Mouse (Mus musculus) retina, embryonic 14.5 days (tissue): Measurements from ENCODE around the gene Rab8b.
"Not testable (repeated sequence)": the region's sequence is repeated elsewhere in the genome, so short reads cannot be mapped to it uniquely, and the experiment has no call there.

Source experiments
- DNase-seq: peaks from one replicate; pipeline ENCODE4 v3.0.0-alpha.2; 2015; ENCODE audit warnings: low spot score

Gene Rab8b

DNA sequence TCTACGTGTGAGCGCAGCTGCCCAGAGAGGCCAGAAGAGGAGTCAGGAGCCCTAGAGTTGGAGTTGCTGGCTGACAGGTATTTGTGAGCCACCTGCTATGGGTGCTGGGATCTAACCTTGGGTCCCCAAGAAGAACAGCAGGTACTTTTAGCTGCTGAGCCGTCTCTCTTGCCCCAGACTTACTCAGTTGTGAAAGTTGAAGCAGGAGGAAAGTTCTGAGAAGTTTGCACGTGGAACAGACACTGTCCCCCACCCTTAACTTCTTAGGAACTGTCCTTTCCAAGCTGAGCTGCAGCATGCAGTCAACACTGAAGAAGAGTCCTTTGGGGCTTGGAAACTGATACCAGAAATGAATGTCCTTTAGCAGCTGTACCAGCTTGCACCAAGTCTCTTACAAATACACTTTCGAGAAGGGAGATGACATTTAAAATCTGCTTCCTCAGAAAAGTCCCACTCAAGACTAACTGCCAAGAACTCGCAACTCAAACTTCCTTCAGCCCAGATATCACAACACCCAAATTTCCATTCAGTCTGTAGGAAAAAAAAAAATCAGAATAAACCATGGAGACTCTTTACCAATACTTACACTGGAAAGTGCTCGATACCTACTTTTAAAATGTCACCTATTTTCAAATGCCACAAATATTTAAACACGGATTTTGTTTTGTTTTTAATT is 2.1 kb downstream of the Rab8b start:
- no peak for DNase-seq

DNA sequence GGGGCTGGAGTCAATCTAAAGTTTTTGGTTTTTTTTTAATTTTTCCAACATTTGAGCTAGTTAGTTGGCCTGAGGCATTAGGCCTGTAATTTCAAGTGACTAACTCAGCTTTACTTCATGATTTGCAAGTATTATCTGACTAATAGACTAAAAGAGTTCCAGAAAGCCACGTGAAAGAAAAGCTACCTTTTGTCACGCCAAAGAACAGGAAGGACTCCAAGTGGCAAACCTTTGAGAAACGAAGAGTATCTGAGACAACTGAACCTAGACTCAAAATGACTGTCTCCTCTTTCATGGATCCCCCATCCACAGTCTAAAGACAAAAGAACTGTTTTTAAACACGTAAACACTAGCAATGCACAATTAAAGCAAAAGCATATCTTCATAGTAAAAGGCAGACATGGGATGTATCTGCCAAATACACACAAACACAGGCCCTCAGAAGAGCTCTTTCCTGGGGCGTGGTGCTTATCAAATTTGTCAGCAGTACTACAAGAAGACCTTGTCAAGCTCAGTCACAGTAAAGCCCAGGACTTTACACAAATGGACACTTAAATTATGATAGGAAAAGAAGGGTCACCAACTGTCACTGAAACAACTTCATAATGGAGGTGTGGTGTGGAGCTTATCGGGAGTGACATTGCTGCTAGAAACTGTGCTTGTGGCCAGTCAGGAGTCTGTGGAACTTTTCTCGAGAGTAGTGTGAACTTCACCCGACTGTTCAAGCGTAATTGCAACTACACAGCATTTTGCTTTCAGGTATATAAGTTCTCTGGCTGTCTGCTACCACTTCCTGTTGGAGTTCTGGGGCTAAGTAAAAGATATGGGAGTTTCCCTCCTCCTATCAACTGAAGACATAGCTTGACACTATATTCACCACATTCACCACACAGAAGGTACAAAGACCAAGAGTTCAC is 3.4 kb downstream of the Rab8b start:
- DNase-seq: no peak

DNA sequence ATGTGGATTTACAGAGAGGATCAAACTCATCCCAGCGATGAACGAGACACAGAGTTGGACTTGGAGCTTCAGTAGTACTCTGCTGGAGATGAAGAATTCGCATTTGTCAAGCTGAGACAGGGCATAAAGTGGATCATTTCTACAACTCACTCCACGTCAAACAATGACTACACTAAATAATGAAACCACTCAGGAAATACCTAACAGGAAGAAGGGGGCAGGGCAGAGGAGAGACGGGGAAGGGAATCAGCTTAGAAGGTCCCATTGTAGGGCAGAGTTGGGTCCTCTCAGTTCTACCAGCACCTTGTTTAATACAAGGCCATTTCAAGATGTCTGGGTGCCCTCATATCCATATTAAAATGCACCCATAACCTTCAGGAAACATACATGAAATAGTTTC is 4.1 kb downstream of the Rab8b start:
- DNase-seq: no peak

DNA sequence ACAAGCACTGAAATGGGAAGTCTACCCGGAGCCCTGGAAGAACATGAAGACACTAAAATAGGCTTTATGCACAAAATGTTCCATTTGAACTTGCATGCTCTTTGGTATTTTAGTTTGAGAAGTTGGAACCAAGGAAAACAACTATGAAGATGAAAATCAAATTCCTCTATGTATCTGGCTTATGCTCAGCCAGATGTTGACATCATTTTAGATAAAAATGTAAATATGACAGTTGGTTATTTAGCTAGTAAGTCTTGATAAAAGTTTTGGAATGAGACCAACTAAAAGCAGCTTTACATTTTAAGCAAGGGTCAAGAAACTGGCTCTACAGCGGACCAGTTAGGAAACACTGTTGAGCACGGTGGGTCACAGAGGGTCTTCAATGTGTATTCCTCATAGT is 4.9 kb downstream of the Rab8b start:
- no peak for DNase-seq

DNA sequence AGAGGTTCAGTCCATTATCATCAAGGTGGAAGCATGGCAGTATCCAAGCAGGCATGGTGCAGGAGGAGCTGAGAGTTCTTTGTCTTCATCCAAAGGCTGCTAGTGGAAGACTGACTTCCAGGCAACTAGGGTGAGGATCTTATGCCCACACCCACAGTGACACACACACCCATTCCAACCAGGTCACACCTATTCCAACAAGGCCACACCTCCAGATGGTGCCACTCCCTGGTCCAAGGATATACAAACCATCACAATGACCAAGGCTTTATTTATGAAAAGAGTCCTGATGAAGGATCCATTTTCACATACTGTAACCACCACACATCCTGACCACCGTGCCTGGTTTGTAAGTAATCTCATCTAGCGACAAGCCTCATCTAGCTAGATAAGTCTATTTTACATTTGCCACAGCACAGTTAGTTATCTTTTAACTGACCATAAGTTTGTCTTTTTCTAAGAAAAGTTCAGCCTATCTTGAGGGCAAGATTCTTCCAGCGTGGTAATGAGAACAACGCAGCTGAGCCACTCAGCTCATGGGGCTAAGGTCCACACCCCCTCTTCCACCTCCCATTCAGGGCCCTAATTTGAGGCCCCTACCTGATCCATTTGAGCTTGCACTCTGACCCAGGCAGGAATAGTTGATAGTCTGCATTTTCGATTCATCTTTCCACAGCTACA is 6.1 kb downstream of the Rab8b start:
- DNase-seq: not testable (repeated sequence)

DNA sequence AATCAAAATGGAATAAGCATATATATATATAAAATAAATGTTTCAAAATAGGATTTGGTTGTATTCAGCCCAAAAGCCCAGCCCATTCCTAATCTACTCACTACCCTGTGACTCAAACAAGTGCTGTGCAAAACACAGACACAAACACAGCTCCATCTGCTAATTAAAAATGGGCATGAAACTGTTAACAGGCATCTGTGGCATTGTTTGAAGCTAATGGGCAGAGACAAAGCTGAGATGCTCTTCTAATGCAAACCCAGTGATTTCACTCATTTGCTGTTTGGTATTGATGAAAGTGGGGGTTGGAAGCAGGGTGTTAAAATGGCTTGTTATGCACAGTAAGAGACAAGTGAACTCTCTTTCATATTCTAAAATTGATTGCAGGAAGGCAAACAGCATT is 7.2 kb downstream of the Rab8b start:
- DNase-seq: no peak

DNA sequence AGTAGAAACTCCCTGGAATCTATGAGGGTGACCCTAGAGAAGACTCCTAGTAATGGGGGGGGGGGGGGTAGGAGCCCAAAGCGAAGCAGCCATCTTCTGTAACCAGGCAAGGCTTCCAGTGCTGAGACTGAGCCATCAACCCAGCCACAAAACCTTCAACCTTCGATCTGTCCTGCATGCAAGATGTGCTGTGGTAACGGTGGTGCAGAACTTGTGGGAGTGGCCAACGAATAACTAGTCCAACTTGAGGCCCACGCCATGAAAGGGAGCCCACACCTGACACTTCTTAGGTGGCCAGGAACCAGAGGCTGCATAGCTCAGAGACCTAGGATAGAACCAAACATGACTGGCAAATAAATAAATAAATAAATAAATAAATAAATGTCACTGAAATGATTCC is 8.8 kb downstream of the Rab8b start:
- DNase-seq: no peak

DNA sequence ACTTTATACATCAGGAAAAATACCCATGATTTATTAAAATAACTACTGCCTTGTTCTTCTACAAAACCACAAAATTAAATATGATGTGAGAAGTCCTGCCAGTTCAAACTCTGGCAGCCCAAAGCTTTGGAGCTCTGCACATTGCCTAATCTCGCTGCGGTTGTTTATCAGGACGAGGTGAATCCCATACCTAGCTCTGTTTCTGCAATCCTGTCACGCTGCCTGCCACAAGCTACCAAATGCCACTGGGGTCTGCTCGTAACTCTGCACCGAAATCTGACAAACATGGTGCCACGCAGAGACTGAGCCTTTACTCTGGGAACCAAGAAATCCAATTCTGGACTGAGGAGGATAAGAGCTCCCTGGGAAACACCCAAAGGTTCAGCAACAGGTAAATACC is 9.6 kb downstream of the Rab8b start:
- no peak for DNase-seq

DNA sequence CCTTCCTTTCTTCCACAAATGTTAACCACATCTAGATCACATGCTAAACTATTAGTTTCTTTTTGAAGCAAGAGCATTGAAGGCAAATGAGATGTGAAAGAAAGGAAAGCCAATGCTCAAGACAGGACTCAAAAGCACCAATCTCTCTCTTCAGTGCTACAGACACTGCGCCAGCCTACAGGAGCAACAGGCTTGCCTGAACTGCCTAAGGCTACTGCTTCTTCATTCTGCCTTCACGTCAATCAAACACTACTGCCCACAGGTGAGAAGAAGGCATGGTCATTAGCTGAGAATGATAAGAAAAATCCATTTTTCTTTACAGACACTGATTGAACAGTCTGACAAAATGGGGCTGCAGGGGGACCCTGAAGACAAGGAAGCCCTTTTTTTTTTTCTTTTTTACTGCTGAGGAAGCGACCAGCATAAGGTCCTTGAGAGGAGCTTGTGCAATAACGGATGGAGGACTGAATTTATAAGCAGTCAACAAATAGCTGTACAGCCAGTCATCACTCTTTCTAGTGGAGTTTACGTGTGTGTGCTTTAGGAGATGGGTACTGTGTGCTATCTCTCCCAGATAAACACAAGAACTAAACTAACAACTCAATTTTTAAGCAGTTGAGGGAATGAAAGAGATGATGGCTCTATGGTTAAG is 11.6 kb downstream of the Rab8b start:
- no peak for DNase-seq

DNA sequence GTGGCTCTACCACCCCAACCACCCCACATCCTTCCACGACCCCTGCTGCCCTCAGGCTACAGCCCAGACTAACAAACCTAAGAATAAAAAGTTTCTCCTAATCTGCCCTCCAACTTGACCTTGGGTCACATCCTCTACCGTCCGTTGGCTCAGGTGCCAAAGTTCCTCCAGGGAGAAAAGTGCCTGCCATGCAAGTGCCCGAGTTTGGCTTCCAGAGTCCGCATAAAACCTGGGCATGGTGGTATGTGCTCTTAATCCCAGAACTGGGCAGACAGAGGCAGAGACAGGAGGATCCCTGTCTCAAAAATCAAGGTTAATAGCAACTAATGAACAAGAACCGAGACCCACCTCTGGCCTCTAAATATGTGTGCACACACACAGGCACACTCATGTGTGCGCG is 12.4 kb downstream of the Rab8b start:
- no peak for DNase-seq

DNA sequence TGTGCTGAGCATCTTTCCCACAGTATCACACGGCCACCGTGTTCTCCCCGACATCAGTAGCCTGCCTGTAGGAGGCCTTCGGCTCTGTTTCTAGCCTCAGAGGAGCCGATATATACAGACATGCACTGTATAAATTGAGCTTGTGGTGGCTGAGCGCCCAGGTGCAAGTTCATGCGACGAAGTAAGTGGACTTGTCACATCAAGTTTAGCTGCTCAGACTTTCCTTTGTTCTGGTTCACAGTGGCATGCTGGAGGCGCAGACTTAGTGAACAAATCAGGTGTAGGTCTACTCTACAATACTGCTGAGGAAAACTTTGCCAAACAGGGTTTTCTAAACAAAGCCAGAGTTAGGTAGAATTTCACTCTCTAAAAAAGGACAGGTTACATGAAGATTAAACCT is 13.5 kb downstream of the Rab8b start:
- peak; percentile 35 for DNase-seq

DNA sequence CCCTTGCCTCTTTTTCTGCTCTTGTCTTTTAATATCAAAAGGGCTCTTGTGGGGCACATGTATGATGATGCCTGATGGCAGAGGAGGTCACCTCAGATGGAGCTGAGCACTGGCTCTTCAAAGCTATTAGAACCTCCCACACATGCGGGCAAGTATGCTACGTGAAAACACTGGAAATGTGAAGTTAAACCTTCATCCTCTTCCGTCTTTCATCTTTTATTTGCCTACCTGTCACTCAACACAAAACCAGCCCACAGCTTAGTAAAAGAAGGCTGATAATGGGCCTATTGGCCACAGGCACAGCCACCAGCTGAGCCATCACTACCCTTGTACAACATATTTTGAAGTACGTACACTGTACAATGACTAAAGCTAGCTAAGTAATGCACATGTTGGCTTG is 20.0 kb downstream of the Rab8b start:
- no peak for DNase-seq

DNA sequence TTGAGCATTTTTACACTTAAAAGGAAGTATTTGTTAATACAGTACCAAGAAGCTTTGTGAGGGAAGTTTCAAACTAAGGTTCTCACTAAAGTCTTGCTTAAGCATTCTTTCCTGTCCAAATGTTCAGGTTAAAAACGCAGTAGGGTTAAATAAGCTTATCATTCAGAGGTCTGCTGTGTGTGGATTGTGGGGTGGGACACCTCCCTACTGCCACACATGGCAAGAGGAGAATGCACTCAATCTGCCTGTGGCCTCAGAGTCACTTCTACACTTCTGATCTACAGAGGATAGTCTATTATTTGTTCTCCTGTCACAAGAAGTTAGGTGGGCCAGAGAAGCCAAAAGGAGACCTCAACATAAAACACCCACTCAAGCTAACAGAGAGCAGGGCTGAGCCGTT is 20.4 kb downstream of the Rab8b start:
- no peak for DNase-seq

DNA sequence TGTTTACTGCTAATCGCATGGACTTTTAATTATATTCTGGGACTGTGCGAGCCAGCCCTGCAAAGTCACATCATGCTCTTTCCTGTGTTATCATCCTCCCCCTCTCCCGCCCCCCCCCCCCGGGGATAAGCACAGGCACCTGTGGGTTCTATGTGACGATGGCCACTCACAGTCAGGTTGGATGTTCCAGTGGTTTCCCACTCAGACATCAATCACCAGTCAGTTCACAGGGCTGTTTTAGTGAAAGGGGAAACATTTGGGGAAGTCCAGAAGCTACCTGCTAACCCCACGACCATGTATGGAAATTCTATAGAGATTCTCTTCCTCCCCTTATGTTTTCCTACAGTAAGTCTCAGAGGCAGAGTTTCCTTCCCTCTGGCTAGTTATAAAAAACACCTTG is 21.6 kb downstream of the Rab8b start:
- no peak for DNase-seq

DNA sequence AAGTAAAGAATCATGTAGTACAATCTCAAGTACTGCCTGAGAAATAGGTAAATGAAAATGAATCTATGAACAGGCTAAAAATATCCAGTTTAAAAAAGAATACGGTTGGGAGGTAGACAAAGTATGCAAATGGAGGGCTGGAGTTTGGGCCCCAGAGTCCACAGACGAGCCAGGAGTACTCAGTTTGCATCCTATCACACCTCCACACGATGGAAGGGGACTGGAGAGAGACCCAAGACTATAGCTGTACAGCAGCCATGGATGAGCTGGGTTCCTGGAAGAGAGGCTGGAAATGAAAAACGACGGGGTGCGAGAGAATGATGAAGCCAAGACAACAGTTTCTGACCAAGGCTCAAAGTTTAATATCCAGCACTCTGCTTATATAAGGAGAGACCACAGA is 22.5 kb downstream of the Rab8b start:
- no peak for DNase-seq

DNA sequence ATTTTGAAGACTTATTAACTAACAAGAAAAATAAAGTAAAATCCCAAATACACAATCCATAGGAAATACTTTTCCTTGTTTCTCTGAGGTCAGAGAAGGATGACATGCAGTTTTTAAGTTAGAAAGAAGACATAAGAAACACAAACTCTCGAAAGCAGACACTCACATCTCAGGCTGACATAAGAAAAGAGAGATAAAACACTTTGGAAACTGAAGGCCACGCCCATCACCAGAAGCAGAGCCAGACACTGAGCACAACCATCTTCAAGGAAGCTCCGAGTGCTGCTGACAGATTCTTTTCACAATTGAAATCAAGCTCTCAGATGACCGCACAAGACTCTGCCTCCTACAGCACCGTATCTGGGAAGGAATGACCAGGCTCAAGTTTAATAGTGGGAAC is 23.5 kb downstream of the Rab8b start:
- no peak for DNase-seq

DNA sequence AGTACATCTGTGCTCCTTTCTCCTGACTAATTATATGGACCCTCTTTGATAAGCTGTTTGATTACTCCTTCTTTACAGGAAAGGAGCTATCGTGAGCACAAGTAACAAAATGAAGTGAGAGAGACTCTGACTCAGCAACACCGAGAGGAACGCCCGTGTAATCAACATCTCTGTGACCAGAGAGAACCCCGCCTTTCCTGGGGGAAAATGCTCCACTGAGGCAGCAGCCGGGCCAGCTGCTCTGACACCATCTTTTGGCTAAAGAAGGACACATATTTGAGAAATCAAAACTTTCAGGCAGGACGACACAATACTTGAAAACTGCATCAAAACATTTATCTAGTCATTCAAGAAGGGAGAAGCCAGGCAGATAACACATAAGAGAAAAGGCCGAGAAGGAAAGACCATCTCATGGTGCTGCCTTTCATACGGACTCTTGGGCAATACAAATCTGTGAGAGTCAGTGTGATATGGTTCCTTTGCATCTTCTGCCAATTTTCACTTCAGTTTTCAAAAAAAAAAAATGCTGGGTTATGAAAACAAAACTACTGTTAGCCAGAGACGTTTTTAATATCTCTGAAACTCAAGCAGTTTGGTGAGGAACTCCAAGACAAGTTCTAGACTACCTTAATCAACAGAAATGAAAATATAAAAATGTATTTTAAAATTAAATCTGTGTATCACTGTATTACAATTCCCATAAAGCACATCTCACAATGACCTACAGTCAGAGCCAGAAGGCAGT is 24.3 kb downstream of the Rab8b start:
- no peak for DNase-seq

DNA sequence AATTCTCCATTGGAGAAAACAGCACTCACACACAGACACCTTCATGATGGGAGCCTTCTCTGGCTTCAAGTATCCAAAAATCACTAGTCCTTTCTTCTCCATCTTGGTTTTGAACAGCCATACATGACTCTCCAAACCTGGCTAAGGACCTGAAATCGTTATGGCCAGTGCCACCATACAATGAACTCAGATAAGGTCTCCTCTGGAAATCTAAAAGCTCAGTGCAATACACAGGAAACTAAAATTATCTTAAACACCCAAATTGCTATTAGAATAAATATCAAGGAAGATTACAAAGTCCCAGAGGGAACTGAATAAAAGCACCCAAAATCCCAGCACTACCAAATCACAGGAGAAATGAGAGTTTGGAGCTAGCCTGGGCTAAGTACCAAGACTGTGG is 25.1 kb downstream of the Rab8b start:
- no peak for DNase-seq

DNA sequence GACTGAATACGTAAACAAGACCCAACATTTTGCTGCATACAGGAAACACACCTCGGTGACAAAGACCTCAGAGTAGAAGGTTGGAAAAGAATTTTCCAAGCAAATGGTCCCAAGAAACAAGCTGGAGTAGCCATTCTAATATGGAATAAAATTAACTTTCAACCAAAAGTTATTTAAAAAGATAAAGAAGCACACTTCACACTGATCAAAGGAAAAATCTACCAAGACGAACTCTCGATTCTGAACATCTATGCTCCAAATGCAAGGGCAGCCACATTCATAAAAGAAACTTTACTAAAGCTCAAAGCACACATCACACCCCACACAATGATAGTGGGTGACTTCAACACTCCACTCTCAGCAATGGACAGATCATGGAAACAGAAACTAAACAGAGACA is 27.0 kb downstream of the Rab8b start:
- DNase-seq: not testable (repeated sequence)

DNA sequence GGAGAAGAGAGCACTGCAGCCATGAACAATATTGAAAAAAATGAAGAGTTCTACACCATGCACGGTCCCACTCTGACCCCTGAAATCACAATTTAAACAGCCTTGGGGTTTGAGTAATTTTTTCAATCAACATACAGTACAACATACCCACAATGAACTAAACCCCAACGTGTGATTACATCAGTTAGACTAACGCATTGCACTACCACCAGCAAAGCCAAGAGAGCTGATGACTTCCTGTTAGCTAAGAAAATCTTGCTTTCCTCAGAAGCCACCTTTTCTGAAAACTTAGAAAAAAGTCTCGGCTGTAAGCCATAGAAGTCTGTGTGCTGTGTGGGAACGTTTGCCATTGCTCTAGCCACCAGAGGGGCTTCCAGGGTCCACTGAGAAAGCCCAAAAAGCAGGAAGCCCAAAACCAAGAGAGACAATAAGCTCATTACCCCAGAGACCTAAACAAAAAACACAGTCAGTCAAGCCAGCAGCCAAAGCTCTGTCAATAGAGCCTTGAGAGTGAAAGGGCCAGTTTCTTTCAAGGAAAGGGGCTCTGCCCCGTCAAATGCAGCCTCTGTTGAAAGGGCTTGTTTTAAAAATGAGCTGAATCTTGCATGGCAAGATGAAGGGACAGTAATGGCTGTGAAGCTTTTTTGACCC is 31.4 kb downstream of the Rab8b start:
- no peak for DNase-seq

DNA sequence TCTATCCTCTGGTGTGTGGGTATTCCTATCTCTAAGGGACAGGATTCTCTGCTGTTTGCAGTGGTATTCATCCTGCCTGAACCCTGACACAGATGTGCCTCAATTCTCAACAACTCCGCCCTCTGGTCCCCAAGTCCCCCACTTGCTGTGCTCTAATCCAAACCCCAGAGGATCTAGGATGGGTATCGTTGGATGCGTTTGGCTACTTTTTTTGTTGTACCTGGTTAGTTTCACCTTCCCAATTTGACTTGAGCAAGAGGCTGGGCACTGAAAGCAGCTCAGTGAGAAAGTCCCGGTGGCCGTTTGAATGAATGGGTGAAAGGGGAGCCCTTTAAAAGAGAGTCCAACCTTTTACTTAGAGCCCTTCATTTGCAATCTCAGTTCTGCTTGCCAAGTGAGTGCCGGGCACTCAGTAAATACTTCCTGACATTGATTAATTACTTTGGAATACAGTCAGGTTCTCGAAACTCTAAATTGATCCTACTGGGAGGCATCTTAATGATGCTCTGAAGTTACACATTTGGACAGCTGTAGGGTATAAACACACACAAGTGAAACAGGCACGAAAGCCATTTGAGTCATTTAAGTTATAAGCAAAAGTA is 32.1 kb downstream of the Rab8b start:
- no peak for DNase-seq
